Mouse (Mus musculus) heart, embryonic 14.5 days (tissue): Measurements from ENCODE around the gene Spag8. TPM values are rescaled to one million over a fixed set of nuclear protein-coding genes. Genes with fewer than 3 reads are reported as not detected.
A peak's percentile ranks its signal among the peaks of the same experiment; 100 is the strongest.

Source experiments
- ATAC-seq: fragments of 200-750 bp; cut with Nextera tagmentation; 2 replicates; pipeline ENCODE4 v1.8.0; 2017; ENCODE audit warnings: low read depth, moderate TSS enrichment; ENCODE audit not compliant: insufficient number of reproducible peaks, insufficient read depth, low FRiP score
- H3K27ac ChIP-seq, 2 experiments: fragments of 200-500 bp in 1 of 2; fragments of 300-500 bp in 1 of 2; sonication (generic) in 1 of 2; replicated peaks in 1 of 2; 2 replicates each; pipeline ENCODE4 v1.5.1; 2012 to 2014; ENCODE audit warnings: low read depth in 2 of 2, low read length in 2 of 2, control low read depth in 1 of 2, mild to moderate bottlenecking in 1 of 2, mixed read lengths in 1 of 2; ENCODE audit not compliant: control insufficient read depth in 1 of 2, insufficient read depth in 1 of 2
- H3K27me3 ChIP-seq: fragments of 300-500 bp; sonication (generic); 2 replicates; pipeline ENCODE4 v1.6.1; 2014; ENCODE audit warnings: mild to moderate bottlenecking, low read length, control low read depth; ENCODE audit not compliant: control insufficient read depth, insufficient read depth
- H3K36me3 ChIP-seq: fragments of 300-500 bp; sonication (generic); 2 replicates; pipeline ENCODE4 v1.6.1; 2014; ENCODE audit warnings: mild to moderate bottlenecking, control low read depth, low read length, mixed read lengths; ENCODE audit not compliant: control insufficient read depth, insufficient read depth
- H3K4me1 ChIP-seq, 2 experiments: fragments of 200-500 bp in 1 of 2; fragments of 300-500 bp in 1 of 2; sonication (generic) in 1 of 2; 2 replicates each; pipeline ENCODE4 v1.6.1; 2012 to 2014; ENCODE audit warnings: low read length in 2 of 2, control low read depth in 1 of 2, mixed read lengths in 1 of 2; ENCODE audit not compliant: control insufficient read depth in 2 of 2, insufficient read depth in 2 of 2
- H3K4me2 ChIP-seq: fragments of 300-500 bp; sonication (generic); 2 replicates; pipeline ENCODE4 v1.6.1; 2014; ENCODE audit warnings: mild to moderate bottlenecking, low read length
- H3K4me3 ChIP-seq, 2 experiments: fragments of 200-500 bp in 1 of 2; fragments of 300-500 bp in 1 of 2; sonication (generic) in 1 of 2; 2 replicates each; pipeline ENCODE4 v1.5.1; 2012 to 2014; ENCODE audit warnings: low read length in 2 of 2, mild to moderate bottlenecking in 2 of 2, control low read depth in 1 of 2, low read depth in 1 of 2, moderate library complexity in 1 of 2; ENCODE audit not compliant: control insufficient read depth in 1 of 2, insufficient read depth in 1 of 2
- H3K9ac ChIP-seq: fragments of 300-500 bp; sonication (generic); 2 replicates; pipeline ENCODE4 v1.6.1; 2014; ENCODE audit warnings: mild to moderate bottlenecking, low read length
- H3K9me3 ChIP-seq: fragments of 300-500 bp; sonication (generic); 2 replicates; pipeline ENCODE4 v1.6.1; 2016; ENCODE audit warnings: low read length, control low read depth; ENCODE audit not compliant: control insufficient read depth
- WGBS: fragments of 180-500 bp; shearing (Covaris S2); extraction: QIAGEN DNeasy Blood & Tissue Kit; methylation state at CpG from one replicate; pipeline ENCODE4 v1.1.7; 2014; 5-methylcytosine and 5-hydroxymethylcytosine counted together
- polyA plus RNA-seq: library from polyadenylated mRNA; unstranded; fragments of >200 nt; fragmentation: Nextera tagmentation; extraction: Ambion mirVana; gene quantifications from 2 replicates; pipeline ENCODE4 v1.2.1, GENCODE M21; 2014

Spag8 gene
- polyA plus RNA-seq: 0.18 and 0.77 TPM in 2 replicates

- peak within 1 kb of the TSS; percentile 28 for H3K9ac ChIP-seq
- ATAC-seq: no peak
- no peaks in the 10 kb centered on the region for H3K27me3 ChIP-seq
- WGBS: 15% methylated on average over 24 of the region's 24 CpGs
- peaks cover 23% of the 10 kb centered on the region for H3K36me3 ChIP-seq
- H3K4me2 ChIP-seq: peak within 1 kb of the TSS; percentile 59
- peaks cover 9% of the 10 kb centered on the region for H3K9me3 ChIP-seq
- no peak within 1 kb of the TSS for H3K27ac ChIP-seq
- H3K4me3 ChIP-seq: peak within 1 kb of the TSS; percentile 22 to 25
- H3K4me1 ChIP-seq: peaks cover 2 to 17% of the 10 kb centered on the region in 2 experiments; a peak in 2 of 4 replicates
Observed at GRCm38 (mm10) chr4:43653161-43654015, at the start of gene Spag8. Spag8 (minus strand) TSS chr4:43653594.

- Histone ChIP-seq H3K4me2 (no peak within 1 kb of the TSS), H3K27ac (no peak within 1 kb of the TSS), H3K4me1 (peaks cover 6 to 7% of the 10 kb centered on the region in 2 experiments), H3K4me3 (no peak within 1 kb of the TSS), H3K27me3 (no peaks in the 10 kb centered on the region), H3K9me3 (no peaks in the 10 kb centered on the region), H3K36me3 (no peaks in the 10 kb centered on the region), H3K9ac (no peak within 1 kb of the TSS)
- WGBS: 71% methylated on average over 6 of the region's 6 CpGs
- ATAC-seq: no peak
Observed at GRCm38 (mm10) chr4:43700707-43701106, 47.3 kb upstream of the Spag8 start, which contains the start of gene Olfr70. Olfr70 (minus strand) TSS chr4:43700807.

DNA sequence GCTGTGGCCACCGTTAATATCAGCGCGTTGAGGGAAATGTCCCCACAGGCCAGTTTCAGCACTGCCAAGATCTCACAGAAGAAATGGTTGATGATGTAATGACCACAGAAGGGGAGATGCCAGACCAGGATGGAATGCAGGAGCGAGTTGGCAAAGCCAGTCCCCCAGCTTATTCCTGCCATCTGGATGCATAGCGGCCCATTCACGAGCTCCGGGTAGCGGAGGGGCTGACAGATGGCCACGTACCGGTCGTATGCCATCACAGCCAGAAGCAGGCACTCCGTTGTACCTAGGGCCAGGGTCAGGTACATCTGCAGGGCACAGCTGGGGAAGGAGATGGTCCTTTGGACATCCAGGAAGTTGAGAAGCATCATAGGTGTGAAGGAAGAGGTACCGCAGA is 43.2 kb upstream of the Spag8 start:
- no peaks in the 10 kb centered on the region for H3K9me3 ChIP-seq
- H3K36me3 ChIP-seq: no peaks in the 10 kb centered on the region
- H3K4me3 ChIP-seq: no peak overlapping the region
- no peaks in the 10 kb centered on the region for H3K27me3 ChIP-seq
- no peak for ATAC-seq
- no peak overlapping the region for H3K9ac ChIP-seq
- WGBS: 88% methylated on average over 13 of the region's 13 CpGs
- H3K4me2 ChIP-seq: no peak overlapping the region
- H3K4me1 ChIP-seq: peaks cover 19 to 30% of the 10 kb centered on the region in 2 experiments
- no peak overlapping the region for H3K27ac ChIP-seq

DNA sequence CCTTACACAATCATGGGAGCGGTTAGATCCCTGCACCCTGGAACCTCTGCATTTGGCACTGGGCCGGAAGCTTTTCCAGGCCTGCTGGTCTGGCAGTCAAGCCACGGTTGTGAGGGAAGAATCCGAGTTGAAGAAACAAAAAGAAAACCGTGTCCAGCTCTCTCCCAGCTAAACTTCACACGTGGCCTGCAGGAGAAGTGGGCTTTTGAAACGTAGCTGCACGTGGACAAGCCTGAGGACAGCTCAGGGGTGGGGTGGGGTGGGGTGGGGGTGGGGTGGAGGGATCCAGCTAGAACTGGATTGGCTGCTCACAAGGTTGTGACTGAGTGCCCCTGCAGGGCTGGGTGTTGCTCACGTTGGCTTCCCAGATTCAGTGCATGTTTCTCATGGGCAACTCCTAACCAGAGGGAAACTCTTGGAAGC is 41.9 kb upstream of the Spag8 start:
- H3K9me3 ChIP-seq: no peaks in the 10 kb centered on the region
- ATAC-seq: peak; percentile 51; the same call in 1 of the 2 replicates
- H3K36me3 ChIP-seq: no peaks in the 10 kb centered on the region
- H3K27me3 ChIP-seq: no peaks in the 10 kb centered on the region
- WGBS: 9% methylated on average over 9 of the region's 9 CpGs
- H3K4me3 ChIP-seq: no peak overlapping the region
- H3K27ac ChIP-seq: peak overlapping the region; percentile 15 to 51; a peak in 2 of 4 replicates
- no peak overlapping the region for H3K4me2 ChIP-seq
- peaks cover 19 to 30% of the 10 kb centered on the region in 2 experiments for H3K4me1 ChIP-seq
- no peak overlapping the region for H3K9ac ChIP-seq

DNA sequence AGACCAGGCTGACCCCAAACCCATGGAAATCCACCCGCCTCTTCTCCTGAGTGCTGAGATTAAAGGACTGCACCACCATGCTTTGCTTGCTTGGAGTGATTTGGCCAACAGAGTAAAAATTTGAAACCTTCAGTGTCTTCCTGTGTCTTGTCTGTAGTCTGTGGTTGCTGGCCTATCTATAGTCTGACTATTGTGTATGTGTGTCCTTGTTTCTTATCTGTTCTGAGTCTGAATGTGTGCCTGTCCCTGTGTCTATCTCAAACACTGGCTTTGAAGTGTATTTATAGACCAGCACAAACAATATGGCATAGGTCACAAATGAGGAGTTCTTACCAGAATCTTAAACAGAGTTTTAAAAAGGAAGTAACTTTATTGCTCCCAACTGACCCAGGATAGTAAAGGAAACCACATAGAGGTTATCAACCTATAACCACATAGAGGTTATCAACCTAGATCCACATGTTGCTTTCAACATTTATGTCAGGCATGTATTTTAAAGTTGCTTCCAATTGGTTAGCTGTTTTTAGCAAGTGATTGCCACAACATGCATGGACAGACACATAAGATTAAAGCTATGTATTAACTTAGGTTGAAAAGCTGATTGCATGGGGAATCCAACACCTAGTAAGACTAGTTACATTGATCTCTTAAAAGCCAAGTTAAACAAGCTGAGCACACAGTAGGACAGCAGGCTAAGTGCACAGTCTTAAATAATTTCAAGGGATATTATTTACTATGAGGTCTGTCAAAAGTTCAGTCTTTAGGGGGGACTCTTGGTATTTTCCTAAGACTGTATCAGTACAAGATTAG is 41.2 kb upstream of the Spag8 start:
- Histone ChIP-seq H3K27me3 (no peaks in the 10 kb centered on the region), H3K4me3 (no peak overlapping the region), H3K36me3 (peaks cover 6% of the 10 kb centered on the region; the same call in 1 of the 2 replicates), H3K4me2 (no peak overlapping the region), H3K4me1 (peaks cover 19 to 30% of the 10 kb centered on the region in 2 experiments), H3K9me3 (no peaks in the 10 kb centered on the region), H3K9ac (no peak overlapping the region), H3K27ac (peak overlapping the region in 1 of 2 experiments; percentile 51; a peak in 2 of 4 replicates)
- no peak for ATAC-seq
- 78% methylated on average over 1 of the region's 1 CpGs for WGBS

- H3K27me3 ChIP-seq: no peaks in the 10 kb centered on the region
- H3K36me3 ChIP-seq: peaks cover 9% of the 10 kb centered on the region; the same call in 1 of the 2 replicates
- no peak overlapping the region for H3K27ac ChIP-seq
- 37% methylated on average over 5 of the region's 5 CpGs for WGBS
- no peaks in the 10 kb centered on the region for H3K9me3 ChIP-seq
- no peak overlapping the region for H3K4me3 ChIP-seq
- no peak for ATAC-seq
- H3K9ac ChIP-seq: no peak overlapping the region
- H3K4me1 ChIP-seq: peaks cover 19 to 30% of the 10 kb centered on the region in 2 experiments
- H3K4me2 ChIP-seq: no peak overlapping the region
Observed at GRCm38 (mm10) chr4:43693806-43694241, 40.4 kb upstream of the Spag8 start.

DNA sequence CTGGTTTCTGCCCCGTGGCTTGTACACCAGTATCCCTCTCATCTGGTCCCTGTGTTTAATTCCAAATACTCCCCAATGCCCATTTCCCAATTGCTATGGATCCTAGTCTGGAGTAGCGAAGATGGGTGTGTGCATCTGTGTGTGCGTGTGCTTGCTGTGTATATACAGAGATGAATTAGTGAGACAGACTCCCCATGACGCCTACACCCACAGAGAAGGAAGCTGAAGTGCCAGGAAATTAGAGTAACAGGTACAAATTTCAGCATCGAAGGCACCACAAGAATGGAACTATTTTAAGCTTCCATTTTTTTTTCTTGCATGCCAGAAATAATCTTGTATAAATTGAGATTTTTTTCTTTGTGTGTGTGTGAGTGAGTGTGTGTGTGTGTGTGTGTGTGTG is 37.6 kb upstream of the Spag8 start:
- no peak for ATAC-seq
- no peak overlapping the region for H3K9ac ChIP-seq

More for the DNA sequence above, 37.6 kb upstream of the Spag8 start:
- H3K27me3 ChIP-seq: no peaks in the 10 kb centered on the region
- no peak overlapping the region for H3K4me2 ChIP-seq
- WGBS: 74% methylated on average over 5 of the region's 5 CpGs
- peaks cover 14 to 25% of the 10 kb centered on the region in 2 experiments for H3K4me1 ChIP-seq
- H3K27ac ChIP-seq: no peak overlapping the region
- no peak overlapping the region for H3K4me3 ChIP-seq
- no peaks in the 10 kb centered on the region for H3K9me3 ChIP-seq
- peaks cover 23% of the 10 kb centered on the region for H3K36me3 ChIP-seq
